Comparison of ENCODE assay signal across 11 mouse cellular contexts in the genomic region with DNA sequence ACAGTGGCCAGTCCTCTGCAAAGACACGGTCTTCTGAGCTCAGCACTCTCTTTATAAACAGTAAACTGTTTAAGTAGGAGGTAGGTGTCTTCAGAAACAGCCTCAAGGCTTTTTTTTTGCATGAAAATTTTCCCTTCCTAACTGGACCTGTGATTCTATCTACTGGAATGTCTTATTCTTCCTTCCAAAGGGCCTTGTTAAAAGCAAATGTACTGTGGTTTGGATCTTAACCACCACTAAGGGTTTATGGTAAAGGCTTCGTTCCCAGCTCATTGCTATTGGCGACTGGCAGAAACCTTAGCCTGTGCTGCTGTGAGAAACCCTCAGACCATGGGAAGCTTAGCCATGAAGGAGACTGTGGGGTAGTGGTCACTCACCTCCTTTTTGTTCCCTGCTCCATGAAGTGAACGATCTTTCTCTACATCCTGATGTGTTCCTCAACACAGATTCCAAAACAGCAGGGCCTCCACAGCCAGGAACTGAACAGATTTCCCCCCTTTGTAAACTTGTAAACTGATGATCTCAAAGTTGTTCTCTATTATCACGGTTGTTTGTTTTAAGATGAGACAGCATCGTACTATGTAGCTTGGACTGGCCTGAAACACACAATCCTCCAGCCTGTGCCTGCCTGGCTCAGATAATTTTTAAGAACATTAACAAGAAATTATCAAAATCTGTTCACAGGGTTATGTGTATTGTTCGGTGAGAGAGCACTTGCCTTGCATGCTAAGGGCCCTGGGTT.
"Had no signal": no experiment of that assay in that cellular context is flagged by ENCODE, and none has a peak within 500 bp of the region (broad histone marks: within the 10 kb centered on the region; RNA-seq: fewer than 3 reads in every experiment).

No protein-coding gene starts in this region.

- DNase-seq: kidney, postnatal 10 days; kidney, postnatal 4 days; lung, embryonic 14.5 days; right cerebral cortex, postnatal 14 days; thymus, postnatal 36 days had no signal

- H3K4me3 ChIP-seq: layer of hippocampus, adult 2 months; limb, embryonic 10.5 days; liver, embryonic 15.5 days; midbrain, embryonic 12.5 days had no signal

- H3K4me1 ChIP-seq: liver, embryonic 15.5 days; midbrain, embryonic 12.5 days had no signal

- ATAC-seq: intestine, postnatal 0 days; midbrain, embryonic 16.5 days had no signal
